Mouse (Mus musculus) Muller cell, postnatal 12 days (primary cell): ENCODE data around the gene Gm8978.
A peak's percentile ranks its signal among the peaks of the same experiment; 100 is the strongest.
"Not testable (repeated sequence)": the region's sequence is repeated elsewhere in the genome, so short reads cannot be mapped to it uniquely, and the experiment has no call there.

Source experiments
- DNase-seq: peaks from one replicate; pipeline ENCODE4 v3.0.0-alpha.2; 2015; ENCODE audit errors: inconsistent ontology term

Gm8978 gene

GRCm38 (mm10) chr19:33625152-33625551 is at the start of gene Gm8978:
TSS of gene Gm8978 (minus strand) at chr19:33625252.
- DNase-seq, result not testable (repeated sequence)

GRCm38 (mm10) chr19:33589626-33590302 is 35.3 kb downstream of the Gm8978 start:
- DNase-seq, result peak; percentile 80

- not testable (repeated sequence) for DNase-seq
Observed at GRCm38 (mm10) chr19:33568551-33568950, 56.5 kb downstream of the Gm8978 start.
